Mouse (Mus musculus) retina, postnatal 1 day (tissue): ENCODE measurements at regions not wholly inside any gene's neighbourhood (a gene's known extent, or its start where the extent isn't known, plus 50 kb on each side); places are given as distances from the start of the nearest gene placed in this dataset.

Experiments used
- DNase-seq: peaks from one replicate; pipeline ENCODE4 v3.0.0-alpha.2; 2012

GRCm38 (mm10) chr15:39998063-39998462 is 136.1 kb upstream of the 9330182O14Rik start:
- no peak for DNase-seq

- no peak for DNase-seq
These were observed 134.1 kb upstream of the 9330182O14Rik start for GRCm38 (mm10) chr15:40000022-40000421.

GRCm38 (mm10) chr15:40005096-40005495 is 129.1 kb upstream of the 9330182O14Rik start:
- DNase-seq, result peak; percentile 25

DNA sequence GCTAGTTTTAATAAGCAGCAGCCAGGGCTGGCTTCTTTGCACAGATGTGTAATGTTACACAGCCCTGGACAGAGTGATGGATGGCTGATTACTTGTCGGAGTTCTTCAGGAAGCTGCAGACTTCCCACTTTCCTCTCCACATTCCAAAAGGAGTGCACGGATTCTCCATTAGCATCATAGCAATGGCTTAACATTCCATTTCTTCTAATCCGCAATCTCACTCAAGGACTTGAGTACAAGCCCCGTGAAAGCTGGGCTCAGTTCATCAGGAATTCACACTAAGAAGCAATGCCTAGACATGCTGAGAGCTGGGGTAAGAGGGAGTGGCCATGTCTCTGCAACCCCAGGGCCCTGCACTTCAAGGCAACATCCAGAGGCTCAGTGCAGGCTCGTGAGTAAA is 126.3 kb upstream of the 9330182O14Rik start:
- DNase-seq, result no peak

- no peak for DNase-seq
These were observed 120.3 kb upstream of the 9330182O14Rik start for GRCm38 (mm10) chr15:40013833-40014232.

GRCm38 (mm10) chr15:40017019-40017418 is 117.1 kb upstream of the 9330182O14Rik start:
- DNase-seq, result no peak

GRCm38 (mm10) chr15:40017597-40017996 is 116.6 kb upstream of the 9330182O14Rik start:
- peak; percentile 22 for DNase-seq

- peak; percentile 55 for DNase-seq
These were observed 115.9 kb upstream of the 9330182O14Rik start for GRCm38 (mm10) chr15:40018047-40018791.

DNA sequence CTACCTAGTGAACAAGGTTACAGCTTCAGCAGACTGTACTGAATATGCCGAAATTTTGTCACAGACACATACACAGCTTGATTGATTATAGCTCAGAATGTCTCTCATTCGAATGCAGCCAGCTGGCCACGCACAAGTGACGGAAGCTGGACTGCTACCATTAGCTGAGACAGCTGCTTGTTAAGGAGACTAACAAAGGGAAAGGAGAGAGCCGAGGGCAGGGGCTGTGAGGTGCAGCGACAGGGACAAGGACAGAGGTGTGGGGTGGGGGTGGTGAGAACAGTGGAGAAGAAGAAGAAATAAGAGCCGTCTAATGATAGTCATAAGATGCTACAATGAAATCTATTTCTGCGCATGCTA is 115.4 kb upstream of the 9330182O14Rik start:
- peak; percentile 40 for DNase-seq

DNA sequence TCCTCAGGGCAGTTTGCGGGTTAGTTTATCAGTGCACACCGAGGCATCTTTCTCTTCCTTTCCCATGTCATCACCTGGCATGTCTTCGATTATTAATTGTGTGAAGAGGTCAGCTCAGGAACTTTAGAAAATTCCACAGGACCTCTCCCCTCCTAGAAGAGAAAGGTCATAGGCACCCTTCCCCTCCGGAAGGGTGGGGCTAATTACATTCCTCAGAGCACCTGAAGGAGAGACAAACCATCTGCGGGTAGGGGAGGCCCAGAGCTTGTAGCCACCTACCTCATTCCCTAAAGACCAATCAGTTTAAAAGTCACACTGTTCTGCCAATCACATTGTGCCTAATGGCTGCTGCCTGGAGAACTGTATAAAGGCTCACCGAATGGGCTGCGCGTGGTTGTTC is 114.9 kb upstream of the 9330182O14Rik start:
- DNase-seq, result no peak

DNA sequence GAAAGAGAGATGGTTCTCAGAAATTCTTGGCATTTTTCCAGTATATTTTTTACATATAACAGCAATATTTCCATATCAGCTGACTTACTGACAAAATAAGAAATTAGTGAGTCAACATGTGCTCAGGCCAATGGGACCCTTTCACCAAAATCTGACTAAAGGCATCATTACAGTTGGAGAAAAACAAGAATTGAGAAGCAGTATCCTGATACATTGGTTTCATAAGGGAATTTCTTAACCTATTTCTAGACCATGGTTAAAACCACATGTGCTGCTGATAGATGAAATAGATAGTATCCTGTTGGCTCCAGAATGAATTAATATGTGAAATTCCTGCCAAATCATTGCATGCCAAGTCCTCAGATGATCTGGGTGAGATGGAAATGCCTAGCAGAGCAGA is 114.1 kb upstream of the 9330182O14Rik start:
- DNase-seq, result no peak

- no peak for DNase-seq
These were observed 113.5 kb upstream of the 9330182O14Rik start for GRCm38 (mm10) chr15:40020646-40021045.

GRCm38 (mm10) chr15:40023195-40023594 is 111.0 kb upstream of the 9330182O14Rik start:
- DNase-seq, result no peak

DNA sequence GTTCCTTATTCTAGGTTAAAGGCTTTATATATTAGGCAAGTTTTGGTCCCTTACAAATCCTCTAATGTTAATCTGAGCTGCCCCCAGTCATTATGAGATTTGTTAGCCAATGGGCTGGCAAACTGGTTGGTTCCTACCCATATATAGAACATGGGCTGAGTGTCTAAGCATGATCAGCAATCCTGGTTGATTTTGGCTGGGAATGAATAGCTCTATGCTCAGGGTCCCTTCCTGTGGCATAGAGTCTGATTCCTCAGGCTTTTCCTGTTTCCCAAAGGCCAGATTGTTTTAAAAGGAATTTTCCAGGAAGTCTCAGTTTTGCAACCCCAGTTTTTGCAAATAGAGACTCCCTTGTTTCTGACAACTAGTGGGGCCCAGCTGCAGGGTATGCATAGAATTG is 102.1 kb upstream of the 9330182O14Rik start:
- no peak for DNase-seq

DNA sequence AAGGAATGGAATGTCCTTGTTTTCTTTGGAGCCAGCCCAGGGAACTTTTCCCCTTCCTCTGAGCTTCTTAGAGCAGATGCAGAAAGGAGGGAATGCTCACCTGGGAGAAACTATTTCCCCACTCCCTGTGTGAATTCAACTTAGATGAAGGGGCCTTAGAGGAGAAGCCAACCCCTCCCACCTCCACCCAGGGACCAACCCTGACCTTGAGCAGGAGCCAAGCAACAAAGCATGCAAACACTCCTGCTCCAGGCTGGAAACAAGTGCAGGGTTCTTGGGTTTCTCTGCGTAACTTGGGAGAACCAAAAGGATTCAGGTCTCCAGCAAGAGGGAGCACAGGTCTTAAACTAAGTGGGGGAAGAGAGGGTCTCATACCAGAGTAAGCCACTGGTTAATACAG is 98.0 kb upstream of the 9330182O14Rik start:
- no peak for DNase-seq

GRCm38 (mm10) chr15:40037266-40037665 is 96.9 kb upstream of the 9330182O14Rik start:
- DNase-seq, result no peak

- DNase-seq, result no peak
These were observed 87.9 kb upstream of the 9330182O14Rik start for GRCm38 (mm10) chr15:40046219-40046618.

DNA sequence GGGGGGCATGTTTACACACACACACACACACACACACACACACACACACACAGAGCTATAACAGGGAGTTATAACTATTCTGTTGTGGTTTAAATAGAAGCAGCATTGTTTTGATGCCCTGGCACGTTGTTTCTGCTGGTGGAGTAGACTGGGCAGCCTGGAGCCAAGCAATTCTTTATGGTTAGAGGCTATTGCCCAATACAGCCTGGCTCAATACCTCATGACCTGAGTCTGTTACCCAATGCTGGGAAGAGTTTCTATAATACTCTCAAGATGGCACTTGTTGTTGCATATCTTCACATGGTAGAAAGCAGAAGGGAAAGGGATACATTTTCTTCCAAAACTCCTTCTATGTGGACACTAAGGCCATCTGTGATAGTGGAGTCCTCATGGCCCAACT is 87.1 kb upstream of the 9330182O14Rik start:
- DNase-seq, result no peak

GRCm38 (mm10) chr15:40068051-40068450 is 66.1 kb upstream of the 9330182O14Rik start:
- DNase-seq, result no peak

GRCm38 (mm10) chr15:40075334-40075893 is 58.8 kb upstream of the 9330182O14Rik start:
- no peak for DNase-seq

DNA sequence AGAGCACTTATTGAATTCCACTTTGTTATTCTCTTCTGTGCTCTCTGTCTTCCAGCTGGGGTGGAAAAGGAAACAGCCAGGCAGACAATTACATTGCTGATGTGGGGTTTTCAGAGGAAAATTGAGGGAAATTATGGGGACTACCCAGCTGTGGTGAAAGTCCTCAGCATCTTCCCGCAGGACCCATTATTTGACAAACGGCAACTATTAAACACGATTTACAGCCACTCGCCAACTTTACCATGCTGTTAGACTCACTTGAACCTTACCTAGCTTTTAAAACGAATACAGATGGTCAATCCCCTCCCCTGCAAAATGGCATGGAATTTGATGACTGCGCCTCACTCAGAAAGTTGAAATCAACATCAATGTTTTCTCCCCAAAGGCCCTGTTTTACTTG is 54.3 kb upstream of the 9330182O14Rik start:
- no peak for DNase-seq
